Mouse (Mus musculus): ENCODE measurements around the gene Gabrb1. TPM values are rescaled to one million over a fixed set of nuclear protein-coding genes. Genes with fewer than 3 reads are reported as not detected.

Gabrb1 gene
- polyA plus RNA-seq, 1 experiment from 2014 or later, result 2.7 TPM

DNA sequence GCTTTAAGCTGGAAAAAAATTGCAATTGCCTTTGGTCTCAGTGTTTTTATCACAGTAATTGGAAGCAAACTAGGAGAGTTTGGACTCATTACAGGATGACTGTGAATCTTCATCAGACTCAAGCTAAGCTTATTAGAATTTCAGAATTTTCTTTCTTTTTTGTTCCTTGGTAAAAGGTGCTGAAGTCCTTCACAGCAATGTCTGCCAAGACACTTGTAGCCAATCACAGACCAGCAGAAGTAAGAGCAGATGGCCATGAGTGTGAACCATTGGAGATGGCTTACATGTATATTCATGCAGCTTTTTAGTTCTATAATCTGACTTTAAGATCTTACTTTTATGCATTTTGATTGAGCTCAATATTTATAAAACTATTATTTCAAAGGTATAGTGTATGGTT, 184.3 kb downstream of the Gabrb1 start:
- no peak for ATAC-seq (ENCODE audit: insufficient number of reproducible peaks, insufficient read depth, low FRiP score, low TSS enrichment, low read depth)

DNA sequence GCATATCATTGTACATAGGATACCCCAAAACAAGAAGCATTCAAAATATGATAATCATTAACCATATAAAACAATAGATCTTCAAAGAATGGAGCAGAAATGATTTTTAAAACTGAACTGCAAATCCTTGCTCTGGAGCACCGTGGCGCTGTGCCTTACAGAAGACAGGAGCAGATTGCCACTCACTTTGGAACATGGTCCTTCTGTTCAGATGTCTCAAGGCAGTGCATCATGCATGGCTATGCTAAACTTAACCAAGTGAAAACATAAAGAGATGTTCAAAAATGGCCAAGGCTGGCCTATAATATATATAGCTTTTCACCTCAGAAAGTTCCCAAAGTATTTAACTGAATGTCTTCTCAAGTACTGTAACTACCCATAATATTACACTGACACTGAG, 240.3 kb downstream of the Gabrb1 start:
- ATAC-seq (ENCODE audit: insufficient number of reproducible peaks, insufficient read depth, low FRiP score, low TSS enrichment, low read depth), result no peak
- H3K27me3 ChIP-seq, result no peaks in the 10 kb centered on the region
- no peaks in the 10 kb centered on the region for H3K36me3 ChIP-seq
- no peak overlapping the region for H3K4me2 ChIP-seq
- 89% methylated on average over 2 of the region's 2 CpGs for WGBS
- H3K4me3 ChIP-seq, result no peak overlapping the region
- no peak overlapping the region for H3K27ac ChIP-seq
- no peaks in the 10 kb centered on the region for H3K4me1 ChIP-seq
- H3K9ac ChIP-seq, result no peak overlapping the region
- no peaks in the 10 kb centered on the region for H3K9me3 ChIP-seq

More for the DNA sequence above, 184.3 kb downstream of the Gabrb1 start:
- no peak overlapping the region for H3K9ac ChIP-seq
- H3K36me3 ChIP-seq, result no peaks in the 10 kb centered on the region
- no peak overlapping the region for H3K27ac ChIP-seq
- H3K4me3 ChIP-seq, result no peak overlapping the region
- no peaks in the 10 kb centered on the region for H3K9me3 ChIP-seq
- no peaks in the 10 kb centered on the region for H3K27me3 ChIP-seq
- no peaks in the 10 kb centered on the region for H3K4me1 ChIP-seq
- no peak overlapping the region for H3K4me2 ChIP-seq

DNA sequence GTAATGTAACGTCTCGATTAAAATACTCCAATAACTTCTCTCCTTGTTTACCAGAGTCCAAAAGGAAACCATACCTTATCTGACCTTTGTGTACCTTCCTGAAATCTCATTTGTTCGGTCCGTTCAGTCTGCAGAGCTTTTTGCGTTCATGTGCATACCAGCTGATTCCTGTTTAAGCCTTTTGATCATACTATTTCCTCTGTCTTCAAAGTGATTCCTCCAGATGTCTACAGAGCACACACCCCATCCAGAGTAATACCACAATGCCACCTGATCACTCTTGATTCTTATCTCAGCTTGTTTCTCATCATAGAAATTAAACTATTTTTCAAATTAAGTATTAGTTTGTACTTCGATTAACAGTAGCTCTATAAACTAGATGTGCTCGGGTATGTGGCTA, 245.5 kb downstream of the Gabrb1 start:
- no peak overlapping the region for H3K4me3 ChIP-seq
- 69% methylated on average over 7 of the region's 7 CpGs for WGBS
- H3K9me3 ChIP-seq, result no peaks in the 10 kb centered on the region
- no peak overlapping the region for H3K9ac ChIP-seq
- H3K27ac ChIP-seq, result no peak overlapping the region
- H3K27me3 ChIP-seq, result no peaks in the 10 kb centered on the region
- H3K36me3 ChIP-seq, result no peaks in the 10 kb centered on the region
- no peaks in the 10 kb centered on the region for H3K4me1 ChIP-seq
- H3K4me2 ChIP-seq, result no peak overlapping the region
- no peak for ATAC-seq (ENCODE audit: insufficient number of reproducible peaks, insufficient read depth, low FRiP score, low TSS enrichment, low read depth)

DNA sequence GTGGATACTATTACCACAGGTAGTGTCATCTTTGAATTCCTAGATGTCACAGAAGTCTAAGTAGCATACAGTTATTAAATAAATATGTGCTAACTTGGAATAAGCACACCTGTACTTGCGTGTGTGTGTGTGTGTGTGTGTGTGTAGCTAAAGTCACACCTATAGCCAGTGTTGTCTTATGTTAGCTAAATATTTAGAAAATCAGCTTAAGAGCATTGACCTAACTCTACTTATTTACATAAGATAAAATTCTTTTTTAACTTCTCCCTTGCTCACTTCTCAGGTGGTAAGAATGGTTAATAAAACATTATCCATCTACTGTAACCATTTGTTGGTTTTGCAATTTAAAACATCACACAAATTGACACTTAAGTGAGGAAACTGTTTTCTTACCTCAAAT, 256.1 kb downstream of the Gabrb1 start:
- no peak overlapping the region for H3K4me2 ChIP-seq
- no peaks in the 10 kb centered on the region for H3K9me3 ChIP-seq
- no peak overlapping the region for H3K4me3 ChIP-seq
- ATAC-seq (ENCODE audit: insufficient number of reproducible peaks, insufficient read depth, low FRiP score, low TSS enrichment, low read depth), result no peak
- no peaks in the 10 kb centered on the region for H3K36me3 ChIP-seq
- 83% methylated on average over 1 of the region's 1 CpGs for WGBS
- no peak overlapping the region for H3K9ac ChIP-seq
- H3K27ac ChIP-seq, result no peak overlapping the region
- no peaks in the 10 kb centered on the region for H3K27me3 ChIP-seq
- H3K4me1 ChIP-seq, result no peaks in the 10 kb centered on the region

DNA sequence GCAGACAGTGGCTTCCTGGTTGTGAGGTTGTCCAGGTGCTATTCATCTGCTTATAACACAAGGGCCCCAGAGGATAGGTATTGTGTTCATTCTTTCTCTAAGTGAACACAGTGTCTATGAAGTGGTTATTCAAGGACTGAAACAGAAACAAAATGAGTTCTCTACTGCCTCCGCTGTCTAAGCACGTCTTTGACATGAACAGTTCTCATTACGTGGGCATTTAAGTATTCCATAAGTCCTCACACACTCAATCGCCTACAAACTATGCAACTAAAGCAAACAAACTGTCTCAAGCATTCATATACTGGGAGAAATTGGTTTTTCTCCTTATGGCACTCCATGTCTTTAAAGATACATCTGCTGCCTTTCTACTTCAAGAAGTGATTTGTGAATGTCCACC, 257.8 kb downstream of the Gabrb1 start:
- ATAC-seq (ENCODE audit: insufficient number of reproducible peaks, insufficient read depth, low FRiP score, low TSS enrichment, low read depth), result no peak
- 86% methylated on average over 4 of the region's 4 CpGs for WGBS

DNA sequence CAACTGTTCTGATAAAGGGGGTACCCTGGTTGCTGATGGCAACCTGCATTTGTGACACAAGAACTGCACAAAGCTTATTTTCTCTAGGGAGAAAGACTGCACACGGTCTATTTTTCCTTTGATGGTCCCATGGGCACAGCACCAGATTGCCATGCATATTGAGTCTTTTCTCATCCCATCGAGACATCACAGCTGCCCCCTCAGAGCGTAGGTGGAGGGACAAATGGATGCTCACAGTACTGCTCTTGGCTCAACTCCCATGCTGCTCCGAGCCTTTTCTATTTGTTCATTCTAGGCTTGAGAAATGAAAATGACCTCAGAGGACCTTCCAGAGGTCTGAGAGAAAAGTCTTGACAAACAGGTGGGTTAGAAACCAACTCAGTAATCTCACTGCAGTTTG, 259.3 kb downstream of the Gabrb1 start:
- H3K4me1 ChIP-seq, result no peaks in the 10 kb centered on the region
- H3K27ac ChIP-seq, result no peak overlapping the region
- H3K27me3 ChIP-seq, result no peaks in the 10 kb centered on the region
- no peak overlapping the region for H3K9ac ChIP-seq
- H3K36me3 ChIP-seq, result no peaks in the 10 kb centered on the region
- H3K4me2 ChIP-seq, result no peak overlapping the region
- H3K4me3 ChIP-seq, result no peak overlapping the region
- no peak for ATAC-seq (ENCODE audit: insufficient number of reproducible peaks, insufficient read depth, low FRiP score, low TSS enrichment, low read depth)
- H3K9me3 ChIP-seq, result no peaks in the 10 kb centered on the region
- 84% methylated on average over 4 of the region's 4 CpGs for WGBS

More for the DNA sequence above, 257.8 kb downstream of the Gabrb1 start:
- Histone ChIP-seq H3K27me3 (no peaks in the 10 kb centered on the region), H3K4me1 (no peaks in the 10 kb centered on the region), H3K9ac (no peak overlapping the region), H3K27ac (no peak overlapping the region), H3K4me2 (no peak overlapping the region), H3K36me3 (no peaks in the 10 kb centered on the region), H3K4me3 (no peak overlapping the region), H3K9me3 (no peaks in the 10 kb centered on the region)

DNA sequence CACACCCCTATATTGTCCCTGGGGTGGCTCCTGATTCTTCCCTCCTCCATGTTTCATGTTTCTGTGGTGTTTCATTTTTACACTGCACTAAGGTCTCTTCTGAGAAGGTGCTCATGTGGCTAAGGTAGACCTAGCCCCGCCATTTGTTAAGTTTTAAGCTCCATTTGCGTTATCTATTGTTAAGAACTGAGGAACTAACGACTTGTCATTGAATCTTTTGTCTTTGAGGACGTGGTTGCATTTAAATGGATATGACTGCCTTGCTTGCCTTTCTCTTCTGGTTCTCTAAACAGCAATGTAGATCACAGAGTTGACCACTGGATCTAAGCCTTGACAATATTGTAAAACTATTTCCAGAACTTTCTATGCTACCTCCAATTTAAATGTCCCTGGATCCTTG, 265.7 kb downstream of the Gabrb1 start:
- H3K4me1 ChIP-seq, result no peaks in the 10 kb centered on the region
- H3K36me3 ChIP-seq, result no peaks in the 10 kb centered on the region
- no peak overlapping the region for H3K27ac ChIP-seq
- ATAC-seq (ENCODE audit: insufficient number of reproducible peaks, insufficient read depth, low FRiP score, low TSS enrichment, low read depth), result no peak
- H3K9me3 ChIP-seq, result no peaks in the 10 kb centered on the region
- H3K27me3 ChIP-seq, result no peaks in the 10 kb centered on the region
- H3K4me3 ChIP-seq, result no peak overlapping the region
- H3K9ac ChIP-seq, result no peak overlapping the region
- 73% methylated on average over 4 of the region's 4 CpGs for WGBS
- no peak overlapping the region for H3K4me2 ChIP-seq

DNA sequence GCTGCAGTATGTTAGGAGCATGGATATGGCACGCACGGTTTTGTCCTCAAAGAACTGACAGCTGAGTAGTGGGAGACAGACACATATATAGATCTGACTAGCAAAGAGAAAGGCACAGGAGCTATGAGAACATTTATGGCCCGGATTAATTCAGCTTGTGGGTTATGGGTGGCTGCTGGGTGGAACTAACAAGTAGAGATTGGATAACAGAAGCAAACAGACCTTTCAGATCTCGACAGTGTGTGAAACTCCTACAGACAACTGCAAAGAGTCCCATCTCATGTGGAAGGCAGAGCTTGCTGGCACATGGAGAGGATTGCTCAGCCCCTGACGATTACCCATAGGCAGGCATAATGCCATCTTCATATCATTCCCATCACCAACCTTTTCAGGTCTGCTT, 268.4 kb downstream of the Gabrb1 start:
- no peak for ATAC-seq (ENCODE audit: insufficient number of reproducible peaks, insufficient read depth, low FRiP score, low TSS enrichment, low read depth)
- Histone ChIP-seq H3K36me3 (no peaks in the 10 kb centered on the region), H3K4me3 (no peak overlapping the region), H3K9me3 (no peaks in the 10 kb centered on the region), H3K27me3 (no peaks in the 10 kb centered on the region), H3K9ac (no peak overlapping the region), H3K4me1 (no peaks in the 10 kb centered on the region), H3K27ac (no peak overlapping the region), H3K4me2 (no peak overlapping the region)
- WGBS, result 77% methylated on average over 5 of the region's 5 CpGs

DNA sequence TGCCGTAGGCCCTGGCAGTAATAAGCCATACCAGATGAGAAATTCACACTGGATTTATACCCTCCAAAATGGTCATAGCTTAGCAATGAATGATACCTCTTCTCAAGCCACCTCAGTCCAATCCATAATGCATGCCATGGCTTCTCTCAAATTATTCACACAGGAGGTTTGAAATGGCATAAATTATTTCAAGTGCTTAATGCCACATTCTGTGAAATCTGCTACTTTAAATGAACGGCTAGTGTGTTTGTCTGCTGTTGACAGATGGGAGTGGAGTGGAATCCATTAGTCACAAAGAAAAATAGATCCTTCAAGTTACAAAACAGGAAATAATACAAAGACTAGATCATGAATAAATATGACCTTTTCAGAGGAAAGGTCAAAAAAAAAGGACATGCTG, 272.1 kb downstream of the Gabrb1 start:
- no peak for ATAC-seq (ENCODE audit: insufficient number of reproducible peaks, insufficient read depth, low FRiP score, low TSS enrichment, low read depth)
- Histone ChIP-seq H3K9ac (no peak overlapping the region), H3K27ac (no peak overlapping the region), H3K27me3 (no peaks in the 10 kb centered on the region), H3K9me3 (no peaks in the 10 kb centered on the region), H3K4me1 (no peaks in the 10 kb centered on the region), H3K4me3 (no peak overlapping the region), H3K36me3 (no peaks in the 10 kb centered on the region), H3K4me2 (no peak overlapping the region)
- 79% methylated on average over 2 of the region's 2 CpGs for WGBS

DNA sequence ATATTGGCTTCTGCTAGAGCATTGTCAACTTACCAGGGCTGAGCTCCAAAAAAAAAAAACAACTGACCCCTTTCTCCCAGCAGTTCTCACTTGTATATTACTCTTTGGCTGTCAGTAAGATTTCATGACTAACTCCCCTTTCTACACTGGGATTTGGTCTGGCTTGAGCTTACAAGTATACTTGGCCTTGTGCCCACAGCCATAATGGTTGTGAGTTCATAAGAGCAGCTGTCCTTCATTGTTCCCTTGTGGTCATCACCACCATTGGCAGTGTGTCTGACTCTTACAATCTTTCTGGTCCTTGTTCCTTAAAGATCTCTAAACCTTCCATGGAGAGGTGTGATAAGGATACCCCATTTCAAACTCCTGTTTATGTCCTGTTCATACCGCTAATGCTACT, 293.5 kb downstream of the Gabrb1 start:
- no peak for ATAC-seq (ENCODE audit: insufficient number of reproducible peaks, insufficient read depth, low FRiP score, low TSS enrichment, low read depth)
- no peak overlapping the region for H3K4me3 ChIP-seq
- no peak overlapping the region for H3K27ac ChIP-seq
- H3K36me3 ChIP-seq, result no peaks in the 10 kb centered on the region
- no peak overlapping the region for H3K4me2 ChIP-seq
- no peak overlapping the region for H3K9ac ChIP-seq
- no peaks in the 10 kb centered on the region for H3K9me3 ChIP-seq
- H3K4me1 ChIP-seq, result no peaks in the 10 kb centered on the region
- H3K27me3 ChIP-seq, result no peaks in the 10 kb centered on the region
- 97% methylated on average over 1 of the region's 1 CpGs for WGBS

DNA sequence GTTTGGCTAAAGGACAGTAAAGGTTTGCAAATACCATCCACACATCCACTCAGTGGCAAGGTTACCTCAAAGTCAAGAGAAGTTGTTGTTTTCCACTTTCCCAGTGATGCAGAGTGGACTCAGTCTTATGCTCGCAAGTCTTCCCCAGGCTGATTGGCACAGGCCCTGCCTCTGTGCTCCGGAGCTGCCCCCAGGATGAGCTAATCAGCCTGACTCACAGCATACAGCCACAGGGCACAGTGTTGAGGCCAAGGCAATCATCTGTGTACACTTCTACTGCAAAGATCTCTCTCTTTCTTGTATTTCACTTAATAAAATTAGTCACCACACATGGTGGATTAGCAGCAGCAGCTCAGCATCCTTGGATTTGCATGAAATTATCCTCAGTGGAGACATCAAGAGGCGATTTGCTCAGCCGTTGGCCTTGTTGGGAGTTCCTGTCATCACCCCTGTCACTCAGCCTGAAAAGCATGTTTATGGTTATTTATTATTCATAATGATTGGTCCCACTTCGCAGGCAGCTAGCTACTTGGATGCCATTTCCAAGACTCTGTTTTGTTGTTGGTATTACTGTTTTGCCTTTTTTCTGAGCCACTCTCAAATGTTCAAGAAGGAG, 297.3 kb downstream of the Gabrb1 start:
- H3K27me3 ChIP-seq, result no peaks in the 10 kb centered on the region

DNA sequence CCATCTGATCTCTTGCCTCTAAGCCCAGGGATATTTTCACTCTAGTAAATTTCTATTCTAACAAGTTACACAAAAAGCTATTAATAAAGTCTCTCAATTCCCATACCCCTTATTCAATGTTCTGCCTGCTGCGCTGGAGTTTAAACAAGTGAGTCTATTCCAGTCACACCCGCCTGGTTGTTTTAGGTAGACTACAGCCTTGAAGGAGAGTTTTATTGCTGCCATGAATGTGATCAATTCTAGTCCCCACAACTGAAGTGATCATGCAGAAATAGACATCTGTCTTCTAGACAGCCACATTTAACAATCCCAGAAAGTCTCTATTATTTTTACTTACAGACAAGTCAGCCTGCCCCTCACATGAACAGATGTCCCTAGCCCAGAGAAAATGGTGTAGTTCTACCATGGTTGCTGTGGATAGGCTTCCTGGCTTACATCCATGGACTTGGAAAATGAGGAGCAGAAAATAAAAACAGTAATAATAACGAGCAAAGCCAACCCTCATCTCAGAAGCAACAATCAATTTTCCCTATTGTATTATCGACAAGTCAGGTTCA, 307.0 kb downstream of the Gabrb1 start:
- no peak overlapping the region for H3K27ac ChIP-seq
- ATAC-seq (ENCODE audit: insufficient number of reproducible peaks, insufficient read depth, low FRiP score, low TSS enrichment, low read depth), result no peak
- H3K27me3 ChIP-seq, result no peaks in the 10 kb centered on the region
- WGBS, result 85% methylated on average over 4 of the region's 4 CpGs
- H3K36me3 ChIP-seq, result no peaks in the 10 kb centered on the region
- no peaks in the 10 kb centered on the region for H3K9me3 ChIP-seq
- no peaks in the 10 kb centered on the region for H3K4me1 ChIP-seq
- H3K4me3 ChIP-seq, result no peak overlapping the region
- no peak overlapping the region for H3K9ac ChIP-seq
- H3K4me2 ChIP-seq, result no peak overlapping the region

More for the DNA sequence above, 297.3 kb downstream of the Gabrb1 start:
- Histone ChIP-seq H3K9me3 (no peaks in the 10 kb centered on the region), H3K36me3 (no peaks in the 10 kb centered on the region), H3K4me3 (no peak overlapping the region), H3K4me2 (no peak overlapping the region), H3K27ac (no peak overlapping the region), H3K9ac (no peak overlapping the region), H3K4me1 (no peaks in the 10 kb centered on the region)
- no peak for ATAC-seq (ENCODE audit: insufficient number of reproducible peaks, insufficient read depth, low FRiP score, low TSS enrichment, low read depth)
- 53% methylated on average over 5 of the region's 5 CpGs for WGBS
